Mouse (Mus musculus) heart, postnatal 14 days (tissue): ENCODE measurements around the gene Ubr2. TPM values are rescaled to one million over a fixed set of nuclear protein-coding genes. Genes with fewer than 3 reads are reported as not detected.

Experiments
- DNase-seq, 2 experiments: peaks; one replicate each; pipeline ENCODE4 v3.0.0; 2021 to 2022
- intact Hi-C: fragments of 180-260 bp; cut with DNase I; formaldehyde crosslinking; loops from one replicate; pipeline ENCODE4 v1.15.1; 2025
- total RNA-seq, 2 experiments: library from RNA; stranded (reverse); gene quantifications; 2 replicates each; pipeline ENCODE4 v1.2.3; 2021

The Ubr2 gene
- total RNA-seq, 2 experiments from 2014 or later: 70.1 to 77.4 TPM

DNA sequence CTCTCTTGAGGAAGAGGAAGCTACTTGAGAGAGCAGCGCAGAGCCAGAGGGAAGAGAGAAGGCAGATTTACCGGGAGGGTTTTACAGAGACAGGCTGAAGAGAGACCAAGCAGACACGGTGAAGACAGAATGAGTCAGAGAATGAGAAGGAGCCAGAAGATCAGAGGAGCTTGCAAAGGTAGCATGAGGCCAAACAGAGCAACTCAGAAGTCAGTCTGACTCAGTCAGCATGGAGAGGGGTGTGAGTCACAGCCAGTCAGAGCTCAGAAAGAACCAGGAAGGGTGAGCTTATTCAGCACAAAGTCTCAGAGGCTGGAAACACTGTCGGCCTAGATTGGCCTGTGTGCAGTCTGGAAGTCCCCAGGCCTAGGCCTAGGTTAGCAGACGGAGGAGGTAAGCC lies 77.4 kb downstream of the Ubr2 start:
- intact Hi-C loops: no loop called here
- DNase-seq: no peak

GRCm38 (mm10) chr17:46929897-46930296 lies 80.5 kb downstream of the Ubr2 start:
- intact Hi-C loops: no loop called here

GRCm38 (mm10) chr17:46929277-46929676 lies 81.1 kb downstream of the Ubr2 start:
- intact Hi-C loops: no loop called here
- DNase-seq: no peak

More at GRCm38 (mm10) chr17:46929897-46930296, 80.5 kb downstream of the Ubr2 start:
- no peak for DNase-seq

- no peak for DNase-seq
- intact Hi-C loops: no loop called here
Observed at GRCm38 (mm10) chr17:46927781-46928180, 82.6 kb downstream of the Ubr2 start.

DNA sequence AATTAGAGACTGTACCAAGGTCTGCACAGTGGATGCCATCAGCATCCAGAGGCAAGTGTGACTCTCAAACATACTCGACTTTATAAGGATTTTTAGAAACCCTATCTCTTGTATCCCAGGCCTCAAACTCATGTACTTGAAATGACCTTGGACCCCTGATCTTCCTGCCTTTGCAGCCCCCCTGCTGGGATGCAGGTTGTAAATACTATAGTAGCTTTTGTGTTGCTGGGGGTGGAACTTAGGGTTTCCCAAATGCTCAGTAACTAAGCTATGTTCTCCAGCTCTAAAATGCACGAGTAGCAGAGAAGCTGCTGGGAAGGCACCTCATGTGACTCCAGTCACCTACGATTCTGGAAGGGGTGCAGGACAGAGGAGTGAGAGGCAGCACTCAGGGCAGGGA lies 83.4 kb downstream of the Ubr2 start:
- intact Hi-C loops: no loop called here
- no peak for DNase-seq

- DNase-seq: no peak
- intact Hi-C loops: no loop called here
Observed at GRCm38 (mm10) chr17:46926192-46926591, 84.2 kb downstream of the Ubr2 start.

GRCm38 (mm10) chr17:46920855-46921254 lies 89.5 kb downstream of the Ubr2 start:
- peak in 1 of 2 experiments; percentile 27 for DNase-seq
- intact Hi-C loops: no loop called here

- no peak for DNase-seq
- intact Hi-C loops: no loop called here
Observed at GRCm38 (mm10) chr17:46918951-46919350, 91.4 kb downstream of the Ubr2 start.

GRCm38 (mm10) chr17:46915129-46915528 lies 95.2 kb downstream of the Ubr2 start:
- DNase-seq: no peak
- intact Hi-C loops: no loop called here

GRCm38 (mm10) chr17:46912331-46912730 lies 98.0 kb downstream of the Ubr2 start:
- peak in 1 of 2 experiments; percentile 23 for DNase-seq
- intact Hi-C loops: no loop called here

GRCm38 (mm10) chr17:46910186-46910585 lies 100.2 kb downstream of the Ubr2 start, which contains the start of gene Prph2:
Gene Prph2 (plus strand): TSS chr17:46910459.
- intact Hi-C loops: no loop called here
- no peak for DNase-seq

GRCm38 (mm10) chr17:46903876-46904490 lies 106.4 kb downstream of the Ubr2 start:
- DNase-seq: peak; percentile 78 to 86
- intact Hi-C loops: loop anchor here (5.0 kb wide), 1 partner anchor 128 kb away; no protein-coding TSS in a partner anchor

GRCm38 (mm10) chr17:46900941-46901340 lies 109.4 kb downstream of the Ubr2 start:
- intact Hi-C loops: loop anchor here (5.0 kb wide), 1 partner anchor 131 kb away; no protein-coding TSS in a partner anchor
- no peak for DNase-seq

- intact Hi-C loops: no loop called here
- no peak for DNase-seq
Observed at GRCm38 (mm10) chr17:46897221-46897950, 113.0 kb downstream of the Ubr2 start.

DNA sequence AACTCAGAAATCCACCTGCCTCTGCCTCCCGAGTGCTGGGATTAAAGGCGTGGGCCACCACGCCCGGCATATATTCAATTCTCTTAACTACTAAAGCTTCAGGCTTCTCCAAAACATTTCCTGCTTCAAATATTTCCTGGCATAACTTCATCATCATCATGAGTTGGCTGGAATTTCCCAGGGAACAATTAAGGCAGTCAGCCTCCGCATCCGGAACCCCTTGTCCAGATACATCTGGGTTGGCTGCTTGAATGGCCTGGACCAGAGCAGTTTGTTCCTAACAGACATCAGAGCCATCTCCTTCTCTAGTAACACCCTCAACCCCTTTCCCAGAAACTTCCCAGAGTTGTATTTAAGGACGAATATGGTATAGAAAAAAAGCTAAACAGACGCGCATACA lies 114.9 kb downstream of the Ubr2 start:
- DNase-seq: no peak
- intact Hi-C loops: no loop called here

- intact Hi-C loops: loop anchor here (1.0 kb wide), 1 partner anchor 34 kb away; no protein-coding TSS in a partner anchor
- DNase-seq: peak in 1 of 2 experiments; percentile 49
Observed at GRCm38 (mm10) chr17:46890843-46891594, 119.3 kb downstream of the Ubr2 start.

DNA sequence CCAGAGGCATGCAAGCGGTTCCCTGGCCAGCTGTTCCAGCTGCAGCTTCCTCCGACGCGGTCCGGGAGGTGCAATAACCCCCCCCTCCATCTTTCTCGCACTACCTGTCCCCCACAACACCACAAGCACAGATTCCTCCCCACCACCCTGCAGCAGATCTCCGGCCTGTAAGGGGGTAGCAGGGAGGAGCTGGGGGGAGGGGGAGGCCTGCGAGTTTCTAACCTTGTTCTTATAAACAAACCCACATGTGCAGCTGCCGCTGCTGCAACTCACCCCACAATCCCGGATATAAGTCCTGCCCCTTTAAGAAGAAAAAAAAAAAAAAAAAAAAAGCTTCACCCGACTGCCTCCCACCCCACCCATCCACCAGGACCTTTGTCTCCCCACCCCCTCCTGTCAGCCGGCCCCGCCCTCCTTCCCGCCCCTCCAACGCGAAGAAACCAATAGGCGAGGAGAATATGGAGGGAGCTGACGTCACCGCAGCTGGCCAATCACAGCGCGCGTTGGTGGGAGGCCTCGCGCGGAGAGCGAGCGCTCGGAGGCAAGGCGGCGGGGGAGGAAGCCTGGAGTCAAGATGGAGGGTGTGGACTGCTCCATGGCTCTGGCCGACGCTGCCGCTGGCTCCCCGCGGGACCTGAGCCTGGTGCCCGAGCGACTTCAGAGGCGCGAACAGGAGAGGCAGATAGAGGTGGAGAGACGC lies 120.1 kb downstream of the Ubr2 start, which contains the start of gene Tbcc:
Gene Tbcc, plus strand, starts transcription at position 569 of the 700 bp plus-strand sequence.
- intact Hi-C loops: loop anchor here (1.0 kb wide), 1 partner anchor 33 kb away; no protein-coding TSS in a partner anchor
- peak; percentile 97 for DNase-seq

DNA sequence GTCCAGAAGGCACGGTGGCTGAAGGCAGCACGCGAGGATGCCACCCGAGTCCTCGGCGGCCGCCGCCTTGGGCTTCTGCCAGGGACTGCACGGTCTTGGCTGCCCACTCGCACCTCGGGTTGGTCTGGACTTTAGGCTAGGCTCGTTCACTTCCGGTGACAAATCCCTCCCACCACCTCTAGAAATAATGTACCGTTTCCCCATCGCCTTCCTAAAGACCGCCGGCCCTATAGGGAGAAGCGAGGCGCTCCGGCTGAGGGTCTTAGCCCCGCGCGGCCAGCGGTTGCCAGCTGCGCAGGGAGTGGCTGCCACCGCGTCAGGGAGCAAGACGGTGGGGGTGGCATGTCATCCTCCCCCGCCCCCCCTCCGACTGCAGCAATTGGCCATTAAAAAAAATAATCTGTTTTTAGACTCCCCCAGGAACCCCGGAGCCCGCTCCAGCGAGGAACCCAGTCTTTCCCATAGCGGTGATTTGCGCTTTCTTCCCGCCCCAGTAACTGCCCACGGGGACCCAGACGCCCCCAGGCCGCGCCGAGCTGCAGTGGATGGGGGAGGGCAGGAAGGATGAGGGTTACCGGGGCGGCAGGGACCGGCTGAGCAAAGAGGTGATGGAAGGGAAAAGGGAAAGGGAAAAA lies 120.8 kb downstream of the Ubr2 start:
- peak; percentile 84 to 85 for DNase-seq
- intact Hi-C loops: loop anchor here (1.0 kb wide), 1 partner anchor 32 kb away; no protein-coding TSS in a partner anchor

- intact Hi-C loops: loop anchor here (1.0 kb wide), 1 partner anchor 105 kb away; no protein-coding TSS in a partner anchor
- DNase-seq: peak; percentile 43 to 52
Observed at GRCm38 (mm10) chr17:46888511-46889212, 121.7 kb downstream of the Ubr2 start.
